Mouse (Mus musculus) T-helper 17 cell (primary cell): ENCODE data around the gene Cdcp1.

Experiments
- in situ Hi-C, 2 experiments: fragments of 300-600 bp; cut with MboI, MseI; formaldehyde crosslinking; loops; 1 replicate in 1 of 2; 2 replicates in 1 of 2; pipeline ENCODE4 v1.15.1; 2025; ENCODE audit warnings: high pct_unique_total_duplicates in 2 of 2

The Cdcp1 gene

GRCm38 (mm10) chr9:123215621-123216440 lies at the start of gene Cdcp1:
TSS of gene Cdcp1 (minus strand) at chr9:123216038.
- in situ Hi-C loops: no loop called here

- in situ Hi-C loops: loop anchor here (5.0 to 25.0 kb wide), 3 partner anchors 107 to 264 kb away; partner anchors contain the start of genes Lars2 (in 1 of the 2) and Sacm1l (in 1 of the 2)
Observed at GRCm38 (mm10) chr9:123260611-123261021, 44.8 kb upstream of the Cdcp1 start, which contains the start of gene Tmem158. TSS of gene Tmem158 (minus strand) at chr9:123260764.

GRCm38 (mm10) chr9:123259896-123260610 lies 44.2 kb upstream of the Cdcp1 start:
- in situ Hi-C loops: loop anchor here (5.0 to 25.0 kb wide), 4 partner anchors 107 to 265 kb away; partner anchors contain the start of genes Lars2 (in 1 of the 2) and Sacm1l (in 1 of the 2)

- in situ Hi-C loops: loop anchor here (5.0 to 25.0 kb wide), 2 partner anchors 178 to 183 kb away; no protein-coding TSS in a partner anchor
Observed at GRCm38 (mm10) chr9:123259461-123259895, 43.6 kb upstream of the Cdcp1 start.

GRCm38 (mm10) chr9:123258796-123259195 lies 43.0 kb upstream of the Cdcp1 start:
- in situ Hi-C loops: loop anchor here (5.0 to 25.0 kb wide), 2 partner anchors 179 to 184 kb away; no protein-coding TSS in a partner anchor

GRCm38 (mm10) chr9:123255736-123256135 lies 39.9 kb upstream of the Cdcp1 start:
- in situ Hi-C loops: loop anchor here (5.0 to 25.0 kb wide), 2 partner anchors 182 to 187 kb away; no protein-coding TSS in a partner anchor

GRCm38 (mm10) chr9:123247992-123248391 lies 32.2 kb upstream of the Cdcp1 start:
- in situ Hi-C loops: no loop called here

- in situ Hi-C loops: no loop called here
Observed at GRCm38 (mm10) chr9:123245146-123245545, 29.3 kb upstream of the Cdcp1 start.

GRCm38 (mm10) chr9:123243988-123244387 lies 28.1 kb upstream of the Cdcp1 start:
- in situ Hi-C loops: no loop called here

- in situ Hi-C loops: no loop called here
Observed at GRCm38 (mm10) chr9:123241191-123241590, 25.4 kb upstream of the Cdcp1 start.

GRCm38 (mm10) chr9:123240751-123241150 lies 24.9 kb upstream of the Cdcp1 start:
- in situ Hi-C loops: no loop called here

GRCm38 (mm10) chr9:123240271-123240670 lies 24.4 kb upstream of the Cdcp1 start:
- in situ Hi-C loops: no loop called here

GRCm38 (mm10) chr9:123239651-123240050 lies 23.8 kb upstream of the Cdcp1 start:
- in situ Hi-C loops: no loop called here

- in situ Hi-C loops: no loop called here
Observed at GRCm38 (mm10) chr9:123238256-123239045, 22.6 kb upstream of the Cdcp1 start.

GRCm38 (mm10) chr9:123237739-123238138 lies 21.9 kb upstream of the Cdcp1 start:
- in situ Hi-C loops: no loop called here

GRCm38 (mm10) chr9:123235621-123236020 lies 19.8 kb upstream of the Cdcp1 start:
- in situ Hi-C loops: no loop called here

- in situ Hi-C loops: no loop called here
Observed at GRCm38 (mm10) chr9:123229826-123230225, 14.0 kb upstream of the Cdcp1 start.

GRCm38 (mm10) chr9:123228671-123229070 lies 12.8 kb upstream of the Cdcp1 start:
- in situ Hi-C loops: no loop called here

- in situ Hi-C loops: no loop called here
Observed at GRCm38 (mm10) chr9:123227106-123227750, 11.4 kb upstream of the Cdcp1 start.

GRCm38 (mm10) chr9:123224863-123225431 lies 9.1 kb upstream of the Cdcp1 start:
- in situ Hi-C loops: no loop called here
